Mouse (Mus musculus): ENCODE measurements around the gene Zdhhc17.
A peak's percentile ranks its signal among the peaks of the same experiment; 100 is the strongest.

- TF ChIP-seq POLR2A (IDR thresholded peaks at IDR 0.05; ENCODE audit: borderline replicate concordance, extremely low read depth, low read depth, low read length) (no peak), CTCF (IDR thresholded peaks at IDR 0.05; ENCODE audit: insufficient read depth, low read length) (peak; percentile 58)
These were observed 35.5 kb downstream of the Zdhhc17 start for GRCm38 (mm10) chr10:110974463-110974862.

Measured in lung, adult 2 months (tissue).